Mouse (Mus musculus): Measurements from ENCODE around the gene Gjb3. TPM values are rescaled to one million over a fixed set of nuclear protein-coding genes. Genes with fewer than 3 reads are reported as not detected.

Gjb3 gene
- 0.17 and 0.35 TPM in 2 replicates for polyA plus RNA-seq (2015; fragmentation: Nextera tagmentation; extraction: Ambion mirVana)

DNA sequence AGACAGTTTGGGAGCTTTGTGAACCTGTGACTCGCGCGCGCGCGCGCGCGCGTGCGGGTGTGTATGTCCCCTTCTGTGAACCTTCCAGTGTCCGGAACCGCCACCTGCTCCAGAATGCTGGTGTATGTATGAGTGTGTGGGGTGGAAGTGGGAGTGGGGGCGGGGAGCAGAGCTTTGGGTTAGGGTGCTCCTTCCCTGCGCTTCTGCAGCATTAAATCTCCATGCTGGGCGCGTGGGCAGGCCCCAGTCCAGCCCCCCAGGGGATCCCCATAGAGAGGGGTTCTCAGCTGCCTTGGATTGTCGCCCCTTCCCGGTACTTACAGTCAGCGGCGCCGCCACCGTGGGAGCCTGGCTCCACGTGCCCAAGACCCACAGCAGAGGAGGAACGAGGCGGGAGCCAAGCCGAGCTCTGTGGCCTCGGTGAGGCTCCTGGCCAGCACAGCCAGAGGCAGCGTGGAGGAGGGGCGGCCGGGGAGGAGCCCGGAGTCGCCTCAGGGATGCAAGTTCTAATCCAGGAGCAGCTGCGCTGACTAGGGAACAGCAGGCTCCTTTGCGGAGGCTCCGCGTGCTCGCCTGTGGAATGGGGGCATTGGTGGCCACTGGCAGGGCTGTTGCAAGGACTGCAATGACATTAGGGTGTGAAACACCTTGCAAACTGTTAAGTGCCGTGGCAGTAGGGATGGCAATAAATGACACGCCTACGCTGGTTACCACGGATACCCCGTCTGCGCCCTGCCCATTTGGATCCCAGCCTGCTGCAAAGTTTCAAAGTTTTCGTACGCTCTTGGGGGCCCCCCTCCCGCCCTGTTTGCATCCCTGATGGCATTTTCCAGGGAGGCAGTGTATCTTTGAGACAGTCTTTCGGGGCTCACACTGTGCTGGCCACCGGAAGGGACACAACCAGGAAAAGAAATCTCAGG lies at the start of gene Gjb3:
Gjb3 (minus strand) TSS at position 664 of the 920 bp plus-strand sequence.
- ATAC-seq (replicated peaks; ENCODE audit: extremely low read depth, insufficient read depth, low FRiP score): no peak
- Histone ChIP-seq H3K9ac (ENCODE audit: low read length) (no peak within 1 kb of the TSS), H3K4me3 (ENCODE audit: low read length) (peak within 1 kb of the TSS; percentile 9; the same call in 1 of the 2 replicates), H3K27ac (ENCODE audit: low read length) (no peak within 1 kb of the TSS), H3K27me3 (ENCODE audit: control insufficient read depth, insufficient read depth, low read length) (peaks cover 65% of the 10 kb centered on the region), H3K4me1 (ENCODE audit: control insufficient read depth, insufficient read depth, low read length) (no peaks in the 10 kb centered on the region; the same call in 1 of the 2 replicates), H3K9me3 (replicated peaks; ENCODE audit: control insufficient read depth, low read length) (no peaks in the 10 kb centered on the region), H3K36me3 (ENCODE audit: control insufficient read depth, insufficient read depth) (no peaks in the 10 kb centered on the region), H3K4me2 (ENCODE audit: low read depth, low read length) (peak within 1 kb of the TSS; percentile 30)
- 3% methylated on average over 49 of the region's 49 CpGs for WGBS

- no peaks in the 10 kb centered on the region for H3K36me3 ChIP-seq (ENCODE audit: control insufficient read depth, insufficient read depth)
- H3K4me2 ChIP-seq (ENCODE audit: low read depth, low read length): no peak overlapping the region
- no peaks in the 10 kb centered on the region for H3K27me3 ChIP-seq (ENCODE audit: control insufficient read depth, insufficient read depth, low read length)
- H3K9ac ChIP-seq (ENCODE audit: low read length): no peak overlapping the region
- peaks cover 10% of the 10 kb centered on the region for H3K4me1 ChIP-seq (ENCODE audit: control insufficient read depth, insufficient read depth, low read length)
- H3K9me3 ChIP-seq (replicated peaks; ENCODE audit: control insufficient read depth, low read length): no peaks in the 10 kb centered on the region
- no peak overlapping the region for H3K4me3 ChIP-seq (ENCODE audit: low read length)
- 22% methylated on average over 4 of the region's 4 CpGs for WGBS
- H3K27ac ChIP-seq (ENCODE audit: low read length): no peak overlapping the region
- ATAC-seq (replicated peaks; ENCODE audit: extremely low read depth, insufficient read depth, low FRiP score): no peak
Observed at GRCm38 (mm10) chr4:127377344-127377743, 46.7 kb upstream of the Gjb3 start.

DNA sequence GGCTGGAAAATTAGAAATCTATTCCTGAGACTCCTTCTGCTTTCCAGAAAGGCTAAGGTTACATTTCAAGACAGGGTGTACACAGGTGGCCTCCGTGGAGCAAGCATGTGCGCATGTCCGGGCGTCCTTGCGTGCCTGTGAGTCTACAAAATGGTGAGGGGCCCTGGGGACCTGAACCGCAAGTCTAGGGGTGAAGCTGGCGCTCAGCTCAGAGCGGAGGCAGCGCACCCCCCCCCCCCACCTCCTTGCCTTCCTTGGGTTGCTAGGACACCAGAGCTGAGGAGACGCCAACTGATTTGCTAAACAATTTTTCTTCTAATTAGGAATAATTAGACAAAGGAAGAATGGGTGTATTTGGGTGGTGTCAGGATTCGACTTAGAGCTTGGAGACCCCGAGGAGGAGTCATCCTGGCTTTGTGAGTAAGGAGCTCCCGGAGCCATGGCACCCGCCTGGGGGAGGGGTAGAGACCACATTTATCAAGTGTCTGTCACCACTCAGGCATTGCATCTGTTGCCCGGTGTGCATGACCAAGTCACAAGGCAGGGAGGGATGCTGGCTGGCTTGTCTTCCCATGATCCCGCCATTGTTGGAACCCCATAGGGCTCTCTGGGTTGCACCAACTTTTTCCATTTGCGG lies 45.0 kb upstream of the Gjb3 start:
- no peak overlapping the region for H3K4me2 ChIP-seq (ENCODE audit: low read depth, low read length)
- no peaks in the 10 kb centered on the region for H3K9me3 ChIP-seq (replicated peaks; ENCODE audit: control insufficient read depth, low read length)
- H3K4me1 ChIP-seq (ENCODE audit: control insufficient read depth, insufficient read depth, low read length): peaks cover 16% of the 10 kb centered on the region
- H3K27ac ChIP-seq (ENCODE audit: low read length): no peak overlapping the region
- ATAC-seq (replicated peaks; ENCODE audit: extremely low read depth, insufficient read depth, low FRiP score): no peak
- no peaks in the 10 kb centered on the region for H3K27me3 ChIP-seq (ENCODE audit: control insufficient read depth, insufficient read depth, low read length)
- H3K9ac ChIP-seq (ENCODE audit: low read length): no peak overlapping the region
- WGBS: 78% methylated on average over 17 of the region's 17 CpGs
- H3K4me3 ChIP-seq (ENCODE audit: low read length): no peak overlapping the region
- H3K36me3 ChIP-seq (ENCODE audit: control insufficient read depth, insufficient read depth): no peaks in the 10 kb centered on the region

DNA sequence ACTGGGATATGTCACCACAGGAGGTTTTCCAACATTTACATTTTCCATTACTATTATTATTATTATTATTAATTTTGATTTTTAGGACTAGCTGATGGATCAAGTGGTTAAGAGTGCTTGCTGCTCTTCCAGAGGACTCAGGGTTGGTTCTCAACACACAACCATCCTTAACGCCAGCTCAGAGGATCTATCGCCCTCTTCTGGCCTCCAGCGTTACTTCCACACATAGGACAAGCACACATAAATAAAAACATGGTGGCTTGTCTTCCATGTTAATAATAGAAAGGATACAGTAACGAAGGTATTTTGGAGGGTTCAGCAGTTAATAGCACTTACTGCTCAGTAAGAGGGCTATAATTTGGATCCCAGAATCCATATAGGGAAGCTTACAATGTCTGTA lies 44.0 kb upstream of the Gjb3 start:
- 82% methylated on average over 4 of the region's 4 CpGs for WGBS
- no peak for ATAC-seq (replicated peaks; ENCODE audit: extremely low read depth, insufficient read depth, low FRiP score)
- H3K27me3 ChIP-seq (ENCODE audit: control insufficient read depth, insufficient read depth, low read length): no peaks in the 10 kb centered on the region
- H3K4me1 ChIP-seq (ENCODE audit: control insufficient read depth, insufficient read depth, low read length): peaks cover 16% of the 10 kb centered on the region
- no peaks in the 10 kb centered on the region for H3K36me3 ChIP-seq (ENCODE audit: control insufficient read depth, insufficient read depth)
- no peak overlapping the region for H3K4me3 ChIP-seq (ENCODE audit: low read length)
- H3K27ac ChIP-seq (ENCODE audit: low read length): no peak overlapping the region
- no peaks in the 10 kb centered on the region for H3K9me3 ChIP-seq (replicated peaks; ENCODE audit: control insufficient read depth, low read length)
- no peak overlapping the region for H3K9ac ChIP-seq (ENCODE audit: low read length)
- H3K4me2 ChIP-seq (ENCODE audit: low read depth, low read length): no peak overlapping the region

DNA sequence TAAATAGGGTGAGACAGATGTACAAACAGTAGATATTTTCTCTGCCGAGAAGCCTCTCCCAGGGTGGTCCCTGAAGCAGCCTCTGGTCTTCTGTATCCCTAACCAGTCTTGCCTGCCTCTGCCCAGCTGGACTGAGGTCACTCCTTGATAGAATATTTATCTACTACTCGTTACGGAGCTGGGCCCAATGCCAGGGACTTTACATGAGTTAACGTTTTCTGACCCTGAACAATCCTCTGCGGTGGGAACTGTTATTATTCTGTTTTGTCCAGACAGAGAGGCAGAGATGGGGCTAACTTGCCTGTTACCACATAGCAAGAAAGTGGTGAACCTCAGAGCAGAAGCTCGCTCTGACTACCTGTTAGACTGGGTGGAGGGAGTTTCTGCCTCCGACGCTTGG lies 42.8 kb upstream of the Gjb3 start:
- Histone ChIP-seq H3K27ac (ENCODE audit: low read length) (no peak overlapping the region), H3K4me3 (ENCODE audit: low read length) (no peak overlapping the region), H3K9me3 (replicated peaks; ENCODE audit: control insufficient read depth, low read length) (no peaks in the 10 kb centered on the region), H3K36me3 (ENCODE audit: control insufficient read depth, insufficient read depth) (no peaks in the 10 kb centered on the region), H3K27me3 (ENCODE audit: control insufficient read depth, insufficient read depth, low read length) (no peaks in the 10 kb centered on the region), H3K4me2 (ENCODE audit: low read depth, low read length) (no peak overlapping the region), H3K4me1 (ENCODE audit: control insufficient read depth, insufficient read depth, low read length) (peaks cover 16% of the 10 kb centered on the region), H3K9ac (ENCODE audit: low read length) (no peak overlapping the region)
- no peak for ATAC-seq (replicated peaks; ENCODE audit: extremely low read depth, insufficient read depth, low FRiP score)
- 33% methylated on average over 8 of the region's 8 CpGs for WGBS

DNA sequence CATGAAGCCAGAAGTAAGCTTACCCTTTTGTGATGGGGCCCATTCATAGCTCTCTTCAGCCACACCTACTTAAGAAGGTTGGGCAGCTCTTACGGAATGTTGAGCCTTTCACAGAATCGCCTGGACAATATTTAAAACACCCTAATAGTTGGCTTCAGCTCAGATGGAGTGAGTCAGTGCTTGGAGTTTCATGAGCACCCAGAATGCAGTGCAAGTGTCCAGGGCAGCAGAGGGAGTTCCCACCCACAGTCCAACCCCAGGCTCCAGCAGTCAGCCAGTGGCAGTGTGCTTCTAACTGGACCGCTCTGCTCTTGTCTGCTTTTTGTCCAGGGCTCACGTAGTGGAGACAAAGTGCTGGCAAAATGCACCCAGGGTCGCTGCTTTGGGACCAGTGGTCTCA lies 40.9 kb upstream of the Gjb3 start:
- Histone ChIP-seq H3K27me3 (ENCODE audit: control insufficient read depth, insufficient read depth, low read length) (no peaks in the 10 kb centered on the region; the same call in 1 of the 2 replicates), H3K4me2 (ENCODE audit: low read depth, low read length) (no peak overlapping the region), H3K9ac (ENCODE audit: low read length) (no peak overlapping the region), H3K27ac (ENCODE audit: low read length) (no peak overlapping the region), H3K4me1 (ENCODE audit: control insufficient read depth, insufficient read depth, low read length) (peaks cover 16% of the 10 kb centered on the region), H3K36me3 (ENCODE audit: control insufficient read depth, insufficient read depth) (no peaks in the 10 kb centered on the region), H3K4me3 (ENCODE audit: low read length) (no peak overlapping the region), H3K9me3 (replicated peaks; ENCODE audit: control insufficient read depth, low read length) (no peaks in the 10 kb centered on the region)
- WGBS: 39% methylated on average over 5 of the region's 5 CpGs
- ATAC-seq (replicated peaks; ENCODE audit: extremely low read depth, insufficient read depth, low FRiP score): 0 out of 2 replicates have a peak, but pooled peaks have one; percentile 59

GRCm38 (mm10) chr4:127370447-127370846 lies 39.8 kb upstream of the Gjb3 start:
- H3K4me3 ChIP-seq (ENCODE audit: low read length): no peak overlapping the region
- WGBS: 55% methylated on average over 2 of the region's 2 CpGs
- no peak overlapping the region for H3K9ac ChIP-seq (ENCODE audit: low read length)

GRCm38 (mm10) chr4:127368379-127368973 lies 37.8 kb upstream of the Gjb3 start:
- H3K27ac ChIP-seq (ENCODE audit: low read length): no peak overlapping the region
- H3K36me3 ChIP-seq (ENCODE audit: control insufficient read depth, insufficient read depth): no peaks in the 10 kb centered on the region
- peaks cover 23% of the 10 kb centered on the region for H3K4me1 ChIP-seq (ENCODE audit: control insufficient read depth, insufficient read depth, low read length)
- H3K27me3 ChIP-seq (ENCODE audit: control insufficient read depth, insufficient read depth, low read length): no peaks in the 10 kb centered on the region; the same call in 1 of the 2 replicates
- 29% methylated on average over 13 of the region's 13 CpGs for WGBS
- H3K9me3 ChIP-seq (replicated peaks; ENCODE audit: control insufficient read depth, low read length): no peaks in the 10 kb centered on the region
- no peak; the same call in 1 of the 2 replicates for ATAC-seq (replicated peaks; ENCODE audit: extremely low read depth, insufficient read depth, low FRiP score)
- no peak overlapping the region for H3K9ac ChIP-seq (ENCODE audit: low read length)
- no peak overlapping the region for H3K4me3 ChIP-seq (ENCODE audit: low read length)
- no peak overlapping the region for H3K4me2 ChIP-seq (ENCODE audit: low read depth, low read length)

More at GRCm38 (mm10) chr4:127370447-127370846, 39.8 kb upstream of the Gjb3 start:
- no peaks in the 10 kb centered on the region; the same call in 1 of the 2 replicates for H3K27me3 ChIP-seq (ENCODE audit: control insufficient read depth, insufficient read depth, low read length)
- ATAC-seq (replicated peaks; ENCODE audit: extremely low read depth, insufficient read depth, low FRiP score): no peak
- H3K4me1 ChIP-seq (ENCODE audit: control insufficient read depth, insufficient read depth, low read length): peaks cover 22% of the 10 kb centered on the region
- H3K36me3 ChIP-seq (ENCODE audit: control insufficient read depth, insufficient read depth): no peaks in the 10 kb centered on the region
- H3K27ac ChIP-seq (ENCODE audit: low read length): no peak overlapping the region
- H3K4me2 ChIP-seq (ENCODE audit: low read depth, low read length): no peak overlapping the region
- H3K9me3 ChIP-seq (replicated peaks; ENCODE audit: control insufficient read depth, low read length): no peaks in the 10 kb centered on the region
